In genomic region chr11:108925202-108925601, GRCm38 (mm10) we compare ENCODE assay signal across 9 mouse cellular contexts. TPM values are rescaled to one million over a fixed set of nuclear protein-coding genes. Genes with fewer than 3 reads are reported as not detected.
DNase-seq lines count a peak whose midpoint lies in the region; ATAC-seq lines count a peak whose summit lies in the region.
"Had no signal": no experiment of that assay in that cellular context is flagged by ENCODE, and none has a peak within 500 bp of the region (broad histone marks: within the 10 kb centered on the region; RNA-seq: fewer than 3 reads in every experiment).

No protein-coding gene starts in this region.

- peak overlapping the region; percentile 68 for H3K27ac ChIP-seq in hindbrain, embryonic 12.5 days

- peak; percentile 61 for DNase-seq in NIH3T3 (ENCODE audit: low read depth)
- peak; percentile 80 for DNase-seq in cerebellum, adult 9-11 months
- peak; percentile 78 to 82 for DNase-seq in frontal cortex, postnatal 14 days (ENCODE audit: low spot score in 2 of 2)
- DNase-seq in layer of hippocampus, adult 9-11 months: peak; percentile 81
- peak; percentile 94 for DNase-seq in lung, postnatal 14 days
- DNase-seq in right cerebral cortex, adult 18-20 months: peak; percentile 90
- peak; percentile 73 for DNase-seq in urinary bladder, adult 2 months (ENCODE audit: low spot score)

- H3K4me3 ChIP-seq in hindbrain, embryonic 12.5 days: peak overlapping the region; percentile 95
- H3K4me3 ChIP-seq: megakaryocyte, embryonic 14.5 days had no signal

- 10% methylated on average over 6 of the region's 6 CpGs for WGBS in hindbrain, embryonic 12.5 days

- H3K9me3 ChIP-seq in hindbrain, embryonic 12.5 days (replicated peaks): no peaks in the 10 kb centered on the region
- H3K9me3 ChIP-seq: megakaryocyte, embryonic 14.5 days had no signal

- peak overlapping the region; percentile 96 for H3K9ac ChIP-seq in hindbrain, embryonic 12.5 days

- H3K36me3 ChIP-seq in hindbrain, embryonic 12.5 days: no peaks in the 10 kb centered on the region

- ATAC-seq in hindbrain, embryonic 12.5 days (ENCODE audit: low FRiP score): no peak

- no peaks in the 10 kb centered on the region; the same call in 1 of the 2 replicates for H3K27me3 ChIP-seq in hindbrain, embryonic 12.5 days

- H3K4me2 ChIP-seq in hindbrain, embryonic 12.5 days (replicated peaks): peak overlapping the region; percentile 79

- H3K4me1 ChIP-seq in hindbrain, embryonic 12.5 days: peaks cover 79% of the 10 kb centered on the region

RNA-seq across cellular contexts. Expression of gene Axin2, which starts 5.1 kb away (rescaled TPM):
- 17.5 and 20.3 TPM in 2 replicates for polyA plus RNA-seq in hindbrain, embryonic 12.5 days (2016; fragmentation: Nextera tagmentation; extraction: Ambion mirVana)
- 11.3 and 12.4 TPM in 2 replicates for polyA plus RNA-seq in urinary bladder, adult 2 months (2012; rRNA removed)
